Mouse (Mus musculus) ovary, adult 10 weeks (tissue): ENCODE results near the gene Fbxo3. TPM values are rescaled to one million over a fixed set of nuclear protein-coding genes. Genes with fewer than 3 reads are reported as not detected.

Source experiments
- polyA plus RNA-seq: library from polyadenylated mRNA; stranded (reverse); fragments of 350-450 nt; fragmentation: Illumina TruSeq; extraction: RNeasy Lipid Tissue Mini Kit (QIAGEN cat#74804); gene quantifications from one replicate; pipeline ENCODE4 v1.2.3, GENCODE M21; 2014

Gene Fbxo3
- polyA plus RNA-seq, result 136 TPM

GRCm38 (mm10) chr2:104027458-104028138, at the start of gene Fbxo3:
Gene Fbxo3 (plus strand): TSS chr2:104027721.

GRCm38 (mm10) chr2:104028139-104028723, 710 bp downstream of the Fbxo3 start, which contains the start of gene 4931422A03Rik:
Gene 4931422A03Rik (minus strand): TSS chr2:104028361.

GRCm38 (mm10) chr2:104065526-104065925, 38.0 kb downstream of the Fbxo3 start, which contains the start of gene Gm10912:
Gene Gm10912 (plus strand): TSS chr2:104065826.

GRCm38 (mm10) chr2:104068450-104068849, 40.9 kb downstream of the Fbxo3 start, which contains the start of gene Gm10799:
Gene Gm10799 (minus strand): TSS chr2:104068550.

GRCm38 (mm10) chr2:104069704-104070185, 42.2 kb downstream of the Fbxo3 start, which contains the start of gene Cd59b:
Gene Cd59b (plus strand): TSS chr2:104069849.

GRCm38 (mm10) chr2:104095741-104096213, 68.3 kb downstream of the Fbxo3 start, which contains the start of gene Cd59a:
Gene Cd59a (plus strand): TSS chr2:104095801.

Other genes with a start within 250 kb of the Fbxo3 start
- 1,212 TPM for gene Caprin1, start 230.1 kb upstream of the Fbxo3 start, polyA plus RNA-seq
- 23.4 TPM for gene Lmo2, start 69.7 kb upstream of the Fbxo3 start, polyA plus RNA-seq
- gene 4931422A03Rik, start 640 bp downstream of the Fbxo3 start, polyA plus RNA-seq, result not detected
- gene Gm10912, start 38.1 kb downstream of the Fbxo3 start, polyA plus RNA-seq, result not detected
- gene Gm10799, start 40.8 kb downstream of the Fbxo3 start, polyA plus RNA-seq, result not detected
- 6.1 TPM for gene Cd59b, start 42.1 kb downstream of the Fbxo3 start, polyA plus RNA-seq
- 58.2 TPM for gene Cd59a, start 68.1 kb downstream of the Fbxo3 start, polyA plus RNA-seq
- gene A930018P22Rik, start 95.0 kb downstream of the Fbxo3 start, polyA plus RNA-seq, result not detected